Mouse (Mus musculus): ENCODE measurements around the gene Ugt1a2. TPM values are rescaled to one million over a fixed set of nuclear protein-coding genes. Genes with fewer than 3 reads are reported as not detected.

Ugt1a2 gene
- polyA plus RNA-seq, 1 experiment from 2014 or later, result not detected

- Histone ChIP-seq H3K27me3 (ENCODE audit: control insufficient read depth, insufficient read depth, low read length) (no peaks in the 10 kb centered on the region), H3K36me3 (ENCODE audit: control insufficient read depth, insufficient read depth, low read length) (no peaks in the 10 kb centered on the region), H3K9ac (ENCODE audit: low read depth, low read length) (no peak overlapping the region), H3K4me3 (ENCODE audit: low read depth, low read length) (no peak overlapping the region), H3K9me3 (replicated peaks; ENCODE audit: control insufficient read depth, low read length) (no peaks in the 10 kb centered on the region), H3K4me2 (no peak overlapping the region), H3K27ac (ENCODE audit: low read depth, low read length) (no peak overlapping the region), H3K4me1 (ENCODE audit: control insufficient read depth, insufficient read depth, low read length) (no peaks in the 10 kb centered on the region)
- 57% methylated on average over 2 of the region's 2 CpGs for WGBS (ENCODE audit: insufficient replicate concordance)
- no peak for ATAC-seq (replicated peaks; ENCODE audit: insufficient number of reproducible peaks, low FRiP score, low TSS enrichment)
Observed at GRCm38 (mm10) chr1:88199996-88200395, 405 bp upstream of the Ugt1a2 start.

- H3K27ac ChIP-seq (ENCODE audit: low read depth, low read length), result peak within 1 kb of the TSS; percentile 70
Observed at GRCm38 (mm10) chr1:88205294-88205922, 5.0 kb downstream of the Ugt1a2 start, which contains the start of gene Dnajb3. Gene Dnajb3, minus strand, starts transcription at chr1:88205782.

DNA sequence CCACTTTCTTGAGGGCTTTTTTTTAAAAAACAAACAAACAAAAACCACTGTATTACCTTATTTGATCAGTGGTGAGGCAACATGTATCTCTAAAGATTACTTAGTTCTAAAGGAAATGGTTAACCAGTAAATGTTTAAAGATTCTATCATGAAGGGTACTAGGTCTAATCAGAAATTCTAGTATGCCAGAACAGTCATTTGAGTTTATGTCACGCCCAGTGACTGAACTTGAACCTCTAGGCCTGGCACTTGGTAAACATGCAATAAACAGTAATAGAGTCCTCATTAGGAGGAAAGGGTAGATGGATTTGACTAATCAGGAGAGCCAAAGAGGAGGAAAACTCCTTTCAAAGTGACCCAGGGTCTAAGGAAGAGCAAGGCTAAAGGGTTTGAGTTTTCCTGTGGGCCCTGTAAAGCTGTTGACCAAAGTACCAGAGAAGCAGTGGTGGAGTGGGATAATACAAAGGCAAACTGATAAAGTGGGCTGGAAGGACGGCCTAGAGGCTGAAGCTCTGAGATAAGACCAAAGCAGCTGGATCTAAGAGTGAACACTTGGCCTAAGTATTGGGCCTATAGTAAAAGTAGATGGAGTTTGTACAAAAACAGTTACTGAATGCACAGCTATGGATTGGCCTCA lies 6.6 kb downstream of the Ugt1a2 start:
- Histone ChIP-seq H3K4me3 (ENCODE audit: low read depth, low read length) (no peak overlapping the region), H3K36me3 (ENCODE audit: control insufficient read depth, insufficient read depth, low read length) (peaks cover 1% of the 10 kb centered on the region; the same call in 1 of the 2 replicates), H3K9ac (ENCODE audit: low read depth, low read length) (no peak overlapping the region), H3K27me3 (ENCODE audit: control insufficient read depth, insufficient read depth, low read length) (no peaks in the 10 kb centered on the region), H3K4me2 (no peak overlapping the region), H3K27ac (ENCODE audit: low read depth, low read length) (peak overlapping the region; percentile 70), H3K4me1 (ENCODE audit: control insufficient read depth, insufficient read depth, low read length) (no peaks in the 10 kb centered on the region), H3K9me3 (replicated peaks; ENCODE audit: control insufficient read depth, low read length) (peaks cover 8% of the 10 kb centered on the region)
- WGBS (ENCODE audit: insufficient replicate concordance), result 41% methylated on average over 2 of the region's 2 CpGs
- ATAC-seq (replicated peaks; ENCODE audit: insufficient number of reproducible peaks, low FRiP score, low TSS enrichment), result peak; percentile 74

More at GRCm38 (mm10) chr1:88205294-88205922, 5.0 kb downstream of the Ugt1a2 start, which contains the start of gene Dnajb3:
- Histone ChIP-seq H3K4me3 (ENCODE audit: low read depth, low read length) (peak within 1 kb of the TSS; percentile 56), H3K27me3 (ENCODE audit: control insufficient read depth, insufficient read depth, low read length) (no peaks in the 10 kb centered on the region), H3K9me3 (replicated peaks; ENCODE audit: control insufficient read depth, low read length) (no peaks in the 10 kb centered on the region), H3K36me3 (ENCODE audit: control insufficient read depth, insufficient read depth, low read length) (no peaks in the 10 kb centered on the region), H3K4me2 (peak within 1 kb of the TSS; percentile 76), H3K4me1 (ENCODE audit: control insufficient read depth, insufficient read depth, low read length) (no peaks in the 10 kb centered on the region), H3K9ac (ENCODE audit: low read depth, low read length) (peak within 1 kb of the TSS; percentile 85)
- peak; percentile 97 for ATAC-seq (replicated peaks; ENCODE audit: insufficient number of reproducible peaks, low FRiP score, low TSS enrichment)
- 5% methylated on average over 62 of the region's 62 CpGs for WGBS (ENCODE audit: insufficient replicate concordance)

GRCm38 (mm10) chr1:88211812-88212211 lies 11.4 kb downstream of the Ugt1a2 start, which contains the start of gene Ugt1a1:
Gene Ugt1a1, plus strand, starts transcription at chr1:88211959.
- H3K27me3 ChIP-seq (ENCODE audit: control insufficient read depth, insufficient read depth, low read length), result no peaks in the 10 kb centered on the region
- no peak within 1 kb of the TSS for H3K4me2 ChIP-seq
- H3K36me3 ChIP-seq (ENCODE audit: control insufficient read depth, insufficient read depth, low read length), result peaks cover 2% of the 10 kb centered on the region; the same call in 1 of the 2 replicates
- H3K9ac ChIP-seq (ENCODE audit: low read depth, low read length), result no peak within 1 kb of the TSS
- peaks cover 52% of the 10 kb centered on the region for H3K9me3 ChIP-seq (replicated peaks; ENCODE audit: control insufficient read depth, low read length)
- 62% methylated on average over 8 of the region's 8 CpGs for WGBS (ENCODE audit: insufficient replicate concordance)
- H3K4me3 ChIP-seq (ENCODE audit: low read depth, low read length), result no peak within 1 kb of the TSS
- ATAC-seq (replicated peaks; ENCODE audit: insufficient number of reproducible peaks, low FRiP score, low TSS enrichment), result no peak
- no peaks in the 10 kb centered on the region for H3K4me1 ChIP-seq (ENCODE audit: control insufficient read depth, insufficient read depth, low read length)
- no peak within 1 kb of the TSS for H3K27ac ChIP-seq (ENCODE audit: low read depth, low read length)

DNA sequence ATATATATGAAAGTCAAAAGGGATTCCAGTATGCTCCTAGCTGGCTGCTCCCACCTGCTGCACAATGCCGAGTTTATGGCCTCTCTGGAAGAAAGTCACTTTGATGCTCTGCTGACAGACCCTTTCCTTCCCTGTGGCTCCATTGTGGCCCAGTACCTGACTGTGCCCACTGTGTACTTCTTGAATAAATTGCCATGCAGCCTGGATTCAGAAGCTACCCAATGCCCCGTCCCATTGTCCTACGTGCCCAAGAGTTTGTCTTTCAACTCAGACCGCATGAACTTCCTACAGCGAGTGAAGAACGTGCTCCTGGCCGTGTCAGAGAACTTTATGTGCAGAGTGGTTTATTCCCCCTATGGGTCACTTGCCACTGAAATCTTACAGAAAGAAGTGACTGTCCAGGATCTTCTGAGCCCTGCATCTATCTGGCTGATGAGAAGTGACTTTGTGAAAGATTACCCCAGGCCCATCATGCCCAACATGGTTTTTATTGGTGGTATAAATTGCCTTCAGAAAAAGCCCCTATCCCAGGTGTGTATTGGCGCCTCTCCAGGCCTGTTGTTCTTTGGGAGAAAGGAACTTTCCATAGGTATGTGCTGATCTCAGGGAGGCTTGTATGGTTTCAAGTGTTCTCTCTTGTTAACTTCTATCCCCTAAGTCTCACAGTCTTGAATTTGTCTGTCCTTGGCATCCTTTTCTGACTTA lies 12.1 kb downstream of the Ugt1a2 start:
- H3K4me2 ChIP-seq, result no peak overlapping the region
- H3K27me3 ChIP-seq (ENCODE audit: control insufficient read depth, insufficient read depth, low read length), result no peaks in the 10 kb centered on the region
- no peak overlapping the region for H3K9ac ChIP-seq (ENCODE audit: low read depth, low read length)
- peaks cover 58% of the 10 kb centered on the region for H3K9me3 ChIP-seq (replicated peaks; ENCODE audit: control insufficient read depth, low read length)
- peak; percentile 11 for ATAC-seq (replicated peaks; ENCODE audit: insufficient number of reproducible peaks, low FRiP score, low TSS enrichment)
- H3K27ac ChIP-seq (ENCODE audit: low read depth, low read length), result no peak overlapping the region
- peaks cover 2% of the 10 kb centered on the region; the same call in 1 of the 2 replicates for H3K36me3 ChIP-seq (ENCODE audit: control insufficient read depth, insufficient read depth, low read length)
- H3K4me1 ChIP-seq (ENCODE audit: control insufficient read depth, insufficient read depth, low read length), result no peaks in the 10 kb centered on the region
- no peak overlapping the region for H3K4me3 ChIP-seq (ENCODE audit: low read depth, low read length)
- WGBS (ENCODE audit: insufficient replicate concordance), result 60% methylated on average over 8 of the region's 8 CpGs

DNA sequence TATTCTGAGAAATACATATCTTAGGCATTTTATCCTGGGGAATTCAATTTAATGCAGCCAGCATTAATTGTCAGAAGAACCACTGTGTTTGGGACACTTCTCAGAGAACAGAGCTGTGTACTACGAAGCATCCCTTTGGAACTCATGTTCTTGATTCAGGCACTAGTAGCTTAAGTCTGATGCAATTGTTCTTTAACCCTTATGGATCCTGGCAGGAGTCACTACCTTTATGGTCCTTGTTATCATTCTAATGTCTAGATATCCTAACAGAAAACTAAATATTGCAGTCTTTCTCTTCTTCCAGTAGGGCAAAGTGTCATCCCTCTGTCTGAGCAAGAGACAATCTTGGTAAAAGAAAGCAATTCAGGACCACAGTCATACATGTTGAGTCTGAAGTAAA lies 12.7 kb downstream of the Ugt1a2 start:
- no peak for ATAC-seq (replicated peaks; ENCODE audit: insufficient number of reproducible peaks, low FRiP score, low TSS enrichment)

GRCm38 (mm10) chr1:88213766-88214461 lies 13.5 kb downstream of the Ugt1a2 start:
- Histone ChIP-seq H3K9ac (ENCODE audit: low read depth, low read length) (no peak overlapping the region), H3K36me3 (ENCODE audit: control insufficient read depth, insufficient read depth, low read length) (peaks cover 2% of the 10 kb centered on the region; the same call in 1 of the 2 replicates), H3K27me3 (ENCODE audit: control insufficient read depth, insufficient read depth, low read length) (no peaks in the 10 kb centered on the region), H3K27ac (ENCODE audit: low read depth, low read length) (no peak overlapping the region), H3K9me3 (replicated peaks; ENCODE audit: control insufficient read depth, low read length) (peaks cover 60% of the 10 kb centered on the region), H3K4me2 (no peak overlapping the region), H3K4me1 (ENCODE audit: control insufficient read depth, insufficient read depth, low read length) (no peaks in the 10 kb centered on the region), H3K4me3 (ENCODE audit: low read depth, low read length) (no peak overlapping the region)
- 67% methylated on average over 2 of the region's 2 CpGs for WGBS (ENCODE audit: insufficient replicate concordance)
- ATAC-seq (replicated peaks; ENCODE audit: insufficient number of reproducible peaks, low FRiP score, low TSS enrichment), result 0 out of 2 replicates have a peak, but pooled peaks have one; percentile 3

More for the DNA sequence above, 12.7 kb downstream of the Ugt1a2 start:
- no peak overlapping the region for H3K4me3 ChIP-seq (ENCODE audit: low read depth, low read length)
- H3K9me3 ChIP-seq (replicated peaks; ENCODE audit: control insufficient read depth, low read length), result peaks cover 60% of the 10 kb centered on the region
- no peak overlapping the region for H3K9ac ChIP-seq (ENCODE audit: low read depth, low read length)
- 66% methylated on average over 1 of the region's 1 CpGs for WGBS (ENCODE audit: insufficient replicate concordance)
- no peaks in the 10 kb centered on the region for H3K4me1 ChIP-seq (ENCODE audit: control insufficient read depth, insufficient read depth, low read length)
- H3K27ac ChIP-seq (ENCODE audit: low read depth, low read length), result no peak overlapping the region
- no peaks in the 10 kb centered on the region for H3K27me3 ChIP-seq (ENCODE audit: control insufficient read depth, insufficient read depth, low read length)
- no peak overlapping the region for H3K4me2 ChIP-seq
- H3K36me3 ChIP-seq (ENCODE audit: control insufficient read depth, insufficient read depth, low read length), result peaks cover 2% of the 10 kb centered on the region; the same call in 1 of the 2 replicates

DNA sequence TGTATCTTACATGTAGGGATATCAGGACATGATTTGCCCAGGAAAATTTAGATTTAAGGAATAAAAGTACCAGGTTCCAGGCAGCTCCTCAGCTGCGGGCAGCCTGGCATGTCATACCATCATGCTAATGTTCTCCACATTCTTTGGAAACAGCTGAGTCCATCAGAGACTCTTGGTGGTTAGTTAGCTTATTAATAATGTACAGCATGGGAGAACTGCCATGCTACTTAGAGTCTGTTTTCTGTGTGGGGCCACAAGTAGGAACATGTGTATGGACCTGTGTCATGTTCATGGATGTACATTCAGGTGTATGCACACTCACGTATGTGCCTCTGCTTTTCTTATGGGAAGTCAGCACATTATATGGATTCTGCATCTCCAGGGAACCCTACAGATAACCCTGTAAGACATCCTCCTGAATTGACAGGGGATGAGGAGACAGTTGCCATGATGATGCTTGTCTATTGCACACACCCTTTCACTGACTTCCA lies 14.1 kb downstream of the Ugt1a2 start:
- Histone ChIP-seq H3K27me3 (ENCODE audit: control insufficient read depth, insufficient read depth, low read length) (no peaks in the 10 kb centered on the region), H3K9me3 (replicated peaks; ENCODE audit: control insufficient read depth, low read length) (peaks cover 60% of the 10 kb centered on the region), H3K4me2 (no peak overlapping the region), H3K4me3 (ENCODE audit: low read depth, low read length) (no peak overlapping the region), H3K4me1 (ENCODE audit: control insufficient read depth, insufficient read depth, low read length) (no peaks in the 10 kb centered on the region), H3K36me3 (ENCODE audit: control insufficient read depth, insufficient read depth, low read length) (peaks cover 2% of the 10 kb centered on the region; the same call in 1 of the 2 replicates), H3K9ac (ENCODE audit: low read depth, low read length) (no peak overlapping the region), H3K27ac (ENCODE audit: low read depth, low read length) (no peak overlapping the region)
- 71% methylated on average over 2 of the region's 2 CpGs for WGBS (ENCODE audit: insufficient replicate concordance)
- ATAC-seq (replicated peaks; ENCODE audit: insufficient number of reproducible peaks, low FRiP score, low TSS enrichment), result no peak; the same call in 1 of the 2 replicates

All from heart, embryonic 11.5 days (tissue).